Mouse (Mus musculus) thymus, postnatal 14 days (tissue): ENCODE data around the gene Rapgef4.

Experiments
- DNase-seq: peaks from one replicate; pipeline ENCODE4 v3.0.0; 2021

Gene Rapgef4

DNA sequence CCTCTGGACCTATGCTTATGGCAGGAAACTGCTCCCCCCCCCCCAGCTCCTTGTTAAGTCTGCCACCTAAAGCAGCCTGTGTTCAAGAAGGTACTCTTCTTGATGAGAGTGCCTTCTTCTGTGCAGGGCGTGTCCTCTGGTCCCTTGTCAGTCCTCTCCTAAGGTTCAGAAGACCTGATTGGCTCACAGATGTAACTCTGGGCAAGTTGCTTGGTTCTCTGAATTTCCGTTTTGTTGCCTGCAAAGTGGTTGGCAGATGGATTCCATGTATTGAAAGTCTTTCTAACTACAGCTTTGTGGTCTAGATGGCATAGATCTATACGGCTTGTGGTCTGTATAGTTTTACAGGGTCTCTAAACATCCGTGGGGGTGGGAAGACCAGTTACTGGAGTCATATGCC is 101.8 kb downstream of the Rapgef4 start:
- peak; percentile 67 for DNase-seq

GRCm38 (mm10) chr2:72088886-72089285 is 107.8 kb downstream of the Rapgef4 start:
- DNase-seq: no peak

- no peak for DNase-seq
Observed at GRCm38 (mm10) chr2:72090061-72090460, 109.0 kb downstream of the Rapgef4 start.

- no peak for DNase-seq
Observed at GRCm38 (mm10) chr2:72092046-72092445, 111.0 kb downstream of the Rapgef4 start.

DNA sequence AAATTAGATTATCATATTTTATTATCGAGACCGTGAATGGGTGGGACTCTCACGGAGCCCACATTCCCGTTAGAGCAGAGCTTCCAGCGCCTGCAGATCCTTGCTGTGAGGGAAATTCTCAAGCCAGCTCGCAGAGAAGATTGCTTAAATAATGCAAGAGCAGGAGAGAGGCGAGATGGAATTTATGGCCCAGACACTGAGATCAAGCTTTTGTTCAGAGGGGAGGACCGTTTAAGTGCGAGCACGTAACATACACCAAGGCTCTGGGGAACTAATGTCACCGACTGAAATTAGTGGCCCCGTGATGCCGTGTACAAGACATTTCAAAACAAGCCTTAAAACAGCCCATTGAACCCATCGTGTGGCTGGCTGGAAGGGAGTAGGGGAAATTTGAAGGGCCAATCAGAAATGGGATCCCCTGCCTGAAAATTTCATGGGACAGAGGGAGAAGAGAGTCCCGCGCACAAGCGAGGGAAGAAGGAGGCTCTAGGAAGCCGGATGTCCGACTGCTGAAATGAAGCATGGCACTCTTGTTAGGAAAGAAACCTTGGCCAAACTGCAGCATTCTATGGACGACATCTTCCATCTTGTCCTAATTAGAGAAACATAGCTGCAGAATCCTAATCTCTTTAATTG is 112.5 kb downstream of the Rapgef4 start:
- DNase-seq: no peak

DNA sequence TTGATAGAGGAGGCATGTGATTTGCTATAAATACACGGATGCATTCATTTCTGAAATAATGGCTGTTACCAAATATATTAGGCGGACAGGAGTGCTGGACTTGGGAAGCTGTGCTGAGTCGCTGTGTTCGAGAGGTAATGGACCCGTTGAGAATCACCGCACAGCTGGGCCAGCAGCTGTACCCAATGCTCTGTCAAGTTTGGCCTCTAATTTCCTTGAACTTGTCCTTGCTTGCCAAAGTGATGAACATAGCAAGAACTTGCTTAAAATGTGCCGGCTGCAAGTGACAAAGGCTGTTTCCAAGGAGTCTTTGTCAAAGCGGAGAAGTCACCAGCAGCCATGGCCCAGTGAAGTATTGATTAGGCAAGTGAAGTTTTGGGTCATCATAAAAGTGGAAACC is 113.0 kb downstream of the Rapgef4 start:
- no peak for DNase-seq

DNA sequence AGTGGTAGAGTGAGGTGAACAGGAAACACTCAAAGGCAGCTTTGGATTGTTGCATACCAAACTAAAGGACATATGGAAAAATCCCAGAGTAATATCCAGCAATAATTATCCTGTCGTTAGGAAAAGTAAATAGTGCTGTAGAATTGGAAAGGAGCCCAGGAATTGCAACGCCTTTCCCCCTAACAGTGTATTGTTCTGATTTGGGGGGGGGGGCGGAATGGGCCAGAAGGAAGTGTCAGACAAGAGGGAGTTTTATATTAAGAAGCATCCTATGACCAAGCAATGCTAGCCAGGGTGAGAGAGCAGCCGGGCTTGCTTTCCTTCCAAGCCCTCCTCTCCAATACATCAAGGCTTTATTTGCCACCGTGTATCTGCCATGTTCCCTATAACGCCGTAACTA is 113.4 kb downstream of the Rapgef4 start:
- no peak for DNase-seq

DNA sequence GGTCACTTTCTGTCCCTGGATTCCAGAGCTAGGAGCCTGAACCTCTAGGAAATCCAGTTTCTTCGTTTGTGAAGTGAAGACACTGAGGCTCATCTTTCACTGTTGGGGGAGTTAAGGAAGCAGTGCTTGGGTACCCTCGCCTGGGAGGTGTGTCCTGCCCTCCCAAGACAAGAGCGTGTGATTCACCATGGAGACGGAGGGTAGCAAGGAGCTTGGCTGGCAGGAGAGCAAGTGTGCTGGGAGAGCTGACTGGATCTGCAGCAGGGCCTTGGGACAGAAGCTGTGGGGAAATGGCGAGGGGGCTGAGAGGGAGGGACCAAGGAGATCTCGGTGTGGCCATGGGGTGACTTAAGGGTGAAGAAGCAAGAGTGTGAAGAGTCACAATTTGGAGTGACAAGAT is 114.0 kb downstream of the Rapgef4 start:
- DNase-seq: no peak

DNA sequence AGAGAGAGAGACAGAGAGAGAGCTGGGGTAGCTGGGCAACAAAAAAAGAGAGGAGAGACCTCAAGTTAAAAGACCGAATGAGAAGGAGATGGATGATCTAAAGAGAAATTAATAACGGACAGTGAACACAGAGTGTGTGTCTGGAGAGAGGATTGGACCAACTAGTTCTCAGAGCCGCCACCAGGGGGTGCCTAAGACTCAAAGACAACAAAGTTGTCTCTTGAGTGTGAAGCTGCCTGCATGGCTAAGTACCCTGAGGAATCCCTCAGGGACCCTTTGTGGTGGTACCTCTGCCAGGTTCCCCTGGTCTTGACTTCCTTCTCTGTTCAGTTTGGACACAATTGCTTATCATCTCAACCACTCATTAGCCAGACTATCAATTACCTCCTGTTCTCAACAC is 115.3 kb downstream of the Rapgef4 start:
- peak; percentile 87 for DNase-seq

DNA sequence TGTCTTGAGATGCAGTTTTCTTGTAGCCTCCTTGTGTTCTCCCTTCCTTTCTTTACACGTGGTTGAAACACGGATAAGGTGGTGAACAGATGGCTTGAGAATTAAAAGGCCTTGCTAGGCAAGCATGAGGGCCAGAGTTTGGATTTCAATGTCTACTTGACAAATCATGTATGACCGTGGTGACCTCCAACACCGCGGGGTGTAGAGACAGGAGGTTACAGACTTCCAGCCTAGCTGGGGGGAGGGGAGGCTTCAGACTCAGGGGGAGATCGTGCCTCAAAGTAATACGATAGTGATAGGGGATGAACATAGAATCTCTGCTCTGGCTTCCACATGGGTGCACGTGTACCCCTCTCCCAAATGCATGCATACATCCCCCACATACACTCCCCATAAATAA is 117.3 kb downstream of the Rapgef4 start:
- no peak for DNase-seq

DNA sequence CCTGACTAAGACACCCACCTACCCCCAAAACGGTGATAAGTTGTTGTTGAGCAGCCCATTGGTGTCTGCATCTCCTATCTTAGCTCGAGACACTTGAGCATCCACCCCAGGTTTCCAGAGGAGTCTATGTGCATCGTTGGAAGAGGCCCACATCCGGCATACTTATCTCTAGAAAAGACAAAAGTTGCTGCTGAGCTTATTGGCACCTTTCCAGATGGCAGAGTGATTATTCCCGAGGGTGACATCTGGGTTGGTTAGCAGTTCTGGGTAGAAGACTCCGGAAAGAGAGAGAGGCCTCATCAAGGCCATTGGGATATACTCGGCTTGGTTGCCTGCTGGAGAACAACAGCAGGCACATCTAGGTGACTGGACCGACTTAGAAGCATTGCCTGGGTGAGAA is 123.6 kb downstream of the Rapgef4 start:
- DNase-seq: no peak

GRCm38 (mm10) chr2:72107525-72108180 is 126.6 kb downstream of the Rapgef4 start:
- no peak for DNase-seq

DNA sequence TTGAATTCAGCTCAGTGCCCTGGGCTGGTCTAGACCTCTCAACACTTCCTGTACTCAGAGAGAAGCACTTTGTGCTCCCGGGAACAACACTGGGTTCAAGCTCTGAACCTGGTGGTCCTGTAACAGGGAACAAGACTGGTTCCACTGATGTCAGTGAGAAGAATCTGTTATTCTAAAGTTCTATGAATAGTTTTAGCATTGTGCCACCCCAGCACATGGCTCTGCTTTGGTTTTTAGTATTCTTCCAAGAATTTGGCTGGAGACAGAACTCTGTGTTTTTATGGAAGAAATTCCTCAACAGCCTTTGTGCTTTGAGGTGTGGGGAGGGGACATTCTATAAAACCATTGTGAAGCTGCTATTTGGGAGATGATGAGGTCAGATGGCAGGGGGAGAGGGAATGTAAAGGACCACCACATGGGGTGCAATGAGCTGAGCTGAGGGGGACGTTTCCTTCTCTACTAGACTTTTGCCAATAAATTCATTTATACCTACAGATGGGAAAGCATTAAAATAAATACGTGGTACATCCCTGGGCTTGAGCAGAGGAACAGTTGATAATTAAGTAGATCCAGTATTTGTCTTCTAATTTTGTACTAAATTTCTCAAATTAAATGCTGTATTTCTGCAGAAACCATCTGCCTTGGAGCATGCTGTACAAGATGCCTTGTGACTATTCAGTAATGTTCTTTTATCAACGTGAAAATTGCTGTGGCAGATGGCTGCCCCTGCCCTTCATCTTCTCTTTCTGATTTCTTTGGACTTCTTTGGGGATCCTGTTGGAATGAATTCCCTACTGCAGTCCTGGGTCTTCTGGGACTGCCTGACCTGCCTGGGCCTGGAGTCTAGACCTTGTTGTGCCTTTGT is 127.6 kb downstream of the Rapgef4 start:
- DNase-seq: no peak

GRCm38 (mm10) chr2:72110404-72110803 is 129.4 kb downstream of the Rapgef4 start:
- no peak for DNase-seq

- no peak for DNase-seq
Observed at GRCm38 (mm10) chr2:72113716-72114115, 132.7 kb downstream of the Rapgef4 start.

DNA sequence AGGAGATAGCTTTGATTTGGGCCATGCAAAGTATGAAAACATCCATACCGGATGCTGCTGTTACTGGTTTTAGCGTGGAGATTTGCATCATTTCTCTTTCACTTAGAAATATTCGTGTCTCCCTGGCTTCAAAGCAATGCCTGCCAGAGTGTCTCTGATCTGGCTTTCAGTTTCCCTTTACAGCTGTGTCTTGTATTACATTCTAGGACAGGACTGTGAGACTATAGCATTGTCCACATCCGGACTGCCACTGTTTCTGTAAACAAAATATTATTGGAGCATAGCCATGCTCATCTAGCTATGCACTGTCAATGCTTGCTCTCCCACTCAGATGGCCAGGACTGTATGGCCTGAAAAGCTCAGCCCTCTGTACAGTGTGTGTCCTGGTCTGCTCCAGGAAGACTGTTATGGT is 133.1 kb downstream of the Rapgef4 start:
- peak; percentile 19 for DNase-seq

GRCm38 (mm10) chr2:72116103-72116502 is 135.1 kb downstream of the Rapgef4 start:
- DNase-seq: no peak

GRCm38 (mm10) chr2:72116698-72117097 is 135.7 kb downstream of the Rapgef4 start:
- DNase-seq: no peak

DNA sequence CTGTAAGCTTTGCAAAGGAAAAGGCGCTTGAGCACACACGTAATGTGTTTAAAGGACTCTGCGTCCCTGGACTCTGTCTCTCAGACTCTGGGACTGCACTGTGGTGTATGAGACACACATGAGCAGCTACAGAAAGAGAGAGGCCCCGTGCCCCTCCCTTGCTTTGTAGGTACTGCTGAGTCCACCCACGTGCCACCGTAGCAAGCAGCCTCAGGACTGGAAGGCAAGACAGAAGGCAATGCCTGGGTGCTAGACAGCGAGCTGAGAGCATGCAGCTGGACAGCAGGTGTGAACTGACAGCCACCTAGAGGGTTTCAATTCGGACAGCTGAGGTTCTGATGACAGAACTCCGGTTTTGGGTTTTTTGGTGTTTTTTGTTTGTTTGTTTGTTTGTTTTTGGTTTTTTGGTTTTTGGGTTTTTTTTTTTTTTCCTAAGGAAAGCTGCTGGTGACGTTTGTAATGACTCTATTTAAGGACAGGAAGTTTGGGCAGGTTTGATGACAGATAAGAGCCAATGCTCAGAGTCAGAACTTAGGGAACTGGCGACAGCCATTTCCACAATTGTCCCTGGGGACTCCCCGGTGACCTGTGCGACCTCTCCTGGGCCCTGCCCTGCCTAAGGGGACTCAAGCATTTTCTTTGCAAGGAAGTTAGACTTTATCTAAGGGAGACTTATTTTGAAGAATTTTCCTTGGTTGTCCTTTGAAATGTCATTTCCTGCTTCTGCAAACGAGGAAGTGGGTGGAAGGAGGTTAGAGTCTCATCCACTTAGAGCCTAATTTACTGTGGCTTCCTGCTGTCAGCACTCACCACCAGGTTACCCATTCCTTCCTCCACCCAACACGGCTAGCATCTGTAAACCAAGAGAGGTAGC is 136.3 kb downstream of the Rapgef4 start:
- peak; percentile 62 for DNase-seq

GRCm38 (mm10) chr2:72120211-72120610 is 139.2 kb downstream of the Rapgef4 start:
- no peak for DNase-seq

DNA sequence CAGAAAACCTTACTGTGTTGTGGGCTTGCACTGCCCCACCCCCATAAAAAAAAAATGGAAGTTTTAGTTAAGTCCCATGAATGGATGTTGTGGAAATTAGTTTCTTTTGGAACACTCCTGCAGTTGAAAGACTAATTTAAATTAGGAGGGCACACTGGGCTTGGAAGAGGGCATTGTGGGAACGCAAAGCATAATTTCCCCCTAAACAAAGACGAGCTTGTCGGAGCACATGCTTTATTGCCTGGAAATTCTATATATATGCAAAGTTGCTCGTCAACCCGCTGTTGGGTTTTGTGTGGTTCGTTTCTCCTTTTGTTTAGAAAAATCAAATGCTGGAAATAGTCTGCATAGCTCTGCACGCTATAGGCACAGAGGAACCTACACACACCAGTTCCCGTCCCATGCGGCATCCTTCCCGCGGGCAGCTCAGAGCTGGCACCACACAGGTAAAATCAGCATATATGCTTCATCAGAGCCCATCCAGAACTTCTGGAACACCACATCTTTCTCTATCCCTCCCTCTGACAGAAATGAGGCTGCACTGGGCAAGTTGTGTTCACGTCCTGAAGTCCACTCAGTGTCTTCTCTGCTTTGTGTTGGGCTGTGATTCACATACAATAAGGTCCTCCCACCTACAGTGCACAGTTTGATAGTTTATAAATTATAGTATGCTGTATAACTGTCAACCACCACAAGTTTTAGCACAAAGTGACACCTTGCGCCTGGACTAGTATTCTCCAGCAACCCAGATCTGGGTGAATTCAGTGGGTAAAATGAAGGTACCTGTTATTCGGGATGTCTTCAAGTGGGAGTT is 141.6 kb downstream of the Rapgef4 start:
- no peak for DNase-seq

GRCm38 (mm10) chr2:72123851-72124250 is 142.8 kb downstream of the Rapgef4 start:
- DNase-seq: no peak
